Mouse (Mus musculus) spleen, adult 2 months (tissue): ENCODE results near the gene Arl4a. TPM values are rescaled to one million over a fixed set of nuclear protein-coding genes. Genes with fewer than 3 reads are reported as not detected.

ENCODE experiments used
- DNase-seq, 2 experiments: peaks; one replicate each; pipeline versions ENCODE4 v3.0.0 to v3.0.0-alpha.2; 2012 to 2021; ENCODE audit warnings: low spot score in 2 of 2, low read depth in 1 of 2
- H3K27ac ChIP-seq: fragments of 200-500 bp; 2 replicates; pipeline ENCODE4 v1.5.1; 2012; ENCODE audit warnings: low read length, inconsistent platforms; ENCODE audit not compliant: insufficient read depth
- H3K27me3 ChIP-seq: fragments of 200-500 bp; 2 replicates; pipeline ENCODE4 v1.6.1; 2012; ENCODE audit warnings: mild to moderate bottlenecking, moderate library complexity, low read length, inconsistent platforms; ENCODE audit not compliant: control insufficient read depth, insufficient read depth
- H3K36me3 ChIP-seq: fragments of 200-500 bp; 2 replicates; pipeline ENCODE4 v1.6.1; 2012; ENCODE audit warnings: mild to moderate bottlenecking, low read length, inconsistent platforms; ENCODE audit not compliant: control insufficient read depth, insufficient read depth
- H3K4me1 ChIP-seq: fragments of 200-500 bp; 2 replicates; pipeline ENCODE4 v1.6.1; 2011; ENCODE audit warnings: inconsistent platforms; ENCODE audit not compliant: control insufficient read depth, insufficient read depth, insufficient read length
- H3K4me3 ChIP-seq: fragments of 200-500 bp; 2 replicates; pipeline ENCODE4 v1.5.1; 2011; ENCODE audit warnings: mild to moderate bottlenecking, inconsistent platforms; ENCODE audit not compliant: insufficient read depth, insufficient read length; ENCODE audit errors: extremely low read depth
- CTCF ChIP-seq: fragments of 200-500 bp; IDR thresholded peaks from 2 replicates; pipeline ENCODE4 v1.5.1; 2011; ENCODE audit warnings: mild to moderate bottlenecking, inconsistent platforms; ENCODE audit not compliant: insufficient read depth, insufficient read length, insufficient replicate concordance; ENCODE audit errors: extremely low read depth
- POLR2A ChIP-seq: fragments of 200-500 bp; IDR thresholded peaks from 2 replicates; pipeline ENCODE4 v1.6.1; 2011; ENCODE audit warnings: low read depth, low read length, inconsistent platforms
- WGBS: fragments of 180-500 bp; shearing (Covaris S2); methylation state at CpG from one replicate; pipeline ENCODE4 v1.1.7; 2018; 5-methylcytosine and 5-hydroxymethylcytosine counted together
- polyA plus RNA-seq: library from polyadenylated mRNA; depleted of rRNA; stranded (reverse); fragments of >200 nt; gene quantifications from 2 replicates; pipeline ENCODE4 v1.2.3, GENCODE M21; 2012

Gene Arl4a
- polyA plus RNA-seq, 1 experiment = 5.8 TPM

DNA sequence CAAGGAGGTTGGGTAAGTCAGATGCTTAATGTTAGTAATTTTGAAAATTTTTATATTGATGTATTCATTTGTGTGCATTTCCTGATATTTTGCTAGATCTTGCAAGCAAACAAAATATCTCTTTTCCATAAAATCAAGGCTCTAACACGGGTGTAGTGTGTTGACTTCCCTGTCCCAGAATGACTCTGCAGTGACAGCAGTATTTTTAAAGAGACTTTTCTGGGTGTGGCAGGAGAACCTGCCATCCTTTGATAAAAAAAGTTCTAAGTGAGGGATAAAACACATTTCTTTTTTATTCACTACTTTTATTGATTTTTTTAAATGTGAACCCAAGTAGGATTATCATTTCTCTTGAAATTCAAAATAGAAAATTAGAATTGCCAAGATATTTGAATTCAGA lies 42.2 kb downstream of the Arl4a start:
- 25% methylated on average over 1 of the region's 1 CpGs for WGBS
- H3K4me1 ChIP-seq = no peaks in the 10 kb centered on the region
- H3K36me3 ChIP-seq = no peaks in the 10 kb centered on the region
- no peak overlapping the region for H3K27ac ChIP-seq
- no peak for DNase-seq
- TF ChIP-seq POLR2A (no peak), CTCF (no peak)
- H3K27me3 ChIP-seq = no peaks in the 10 kb centered on the region
- no peak overlapping the region for H3K4me3 ChIP-seq

DNA sequence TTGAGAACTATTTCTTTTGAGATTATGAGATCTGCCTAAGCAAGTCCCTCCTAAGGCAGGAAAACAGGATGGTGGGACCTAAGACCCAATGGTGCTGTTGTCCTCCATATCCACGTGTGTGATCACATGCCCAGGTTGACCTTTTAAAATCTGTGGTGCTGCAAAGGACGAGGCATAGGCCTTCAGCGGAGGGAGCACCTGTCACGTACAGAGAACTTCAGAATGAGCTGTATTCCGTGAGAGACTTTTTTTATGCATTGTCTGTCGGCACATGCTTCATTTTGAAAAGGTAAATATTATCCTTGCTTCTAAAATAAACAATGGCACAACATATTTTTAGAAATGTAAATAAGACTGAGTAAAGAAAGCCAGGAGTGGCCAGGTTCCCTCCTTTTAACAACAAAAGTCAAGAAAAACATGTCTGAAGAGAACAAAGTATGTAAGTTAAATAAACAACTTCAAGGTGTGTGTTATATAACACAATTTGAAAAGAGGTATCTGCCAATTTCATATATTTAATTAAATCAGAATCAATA lies 45.0 kb downstream of the Arl4a start:
- DNase-seq = no peak
- Histone ChIP-seq H3K4me1 (no peaks in the 10 kb centered on the region), H3K27ac (no peak overlapping the region), H3K27me3 (no peaks in the 10 kb centered on the region), H3K36me3 (no peaks in the 10 kb centered on the region), H3K4me3 (no peak overlapping the region)
- 84% methylated on average over 6 of the region's 6 CpGs for WGBS
- TF ChIP-seq POLR2A (no peak), CTCF (no peak)

DNA sequence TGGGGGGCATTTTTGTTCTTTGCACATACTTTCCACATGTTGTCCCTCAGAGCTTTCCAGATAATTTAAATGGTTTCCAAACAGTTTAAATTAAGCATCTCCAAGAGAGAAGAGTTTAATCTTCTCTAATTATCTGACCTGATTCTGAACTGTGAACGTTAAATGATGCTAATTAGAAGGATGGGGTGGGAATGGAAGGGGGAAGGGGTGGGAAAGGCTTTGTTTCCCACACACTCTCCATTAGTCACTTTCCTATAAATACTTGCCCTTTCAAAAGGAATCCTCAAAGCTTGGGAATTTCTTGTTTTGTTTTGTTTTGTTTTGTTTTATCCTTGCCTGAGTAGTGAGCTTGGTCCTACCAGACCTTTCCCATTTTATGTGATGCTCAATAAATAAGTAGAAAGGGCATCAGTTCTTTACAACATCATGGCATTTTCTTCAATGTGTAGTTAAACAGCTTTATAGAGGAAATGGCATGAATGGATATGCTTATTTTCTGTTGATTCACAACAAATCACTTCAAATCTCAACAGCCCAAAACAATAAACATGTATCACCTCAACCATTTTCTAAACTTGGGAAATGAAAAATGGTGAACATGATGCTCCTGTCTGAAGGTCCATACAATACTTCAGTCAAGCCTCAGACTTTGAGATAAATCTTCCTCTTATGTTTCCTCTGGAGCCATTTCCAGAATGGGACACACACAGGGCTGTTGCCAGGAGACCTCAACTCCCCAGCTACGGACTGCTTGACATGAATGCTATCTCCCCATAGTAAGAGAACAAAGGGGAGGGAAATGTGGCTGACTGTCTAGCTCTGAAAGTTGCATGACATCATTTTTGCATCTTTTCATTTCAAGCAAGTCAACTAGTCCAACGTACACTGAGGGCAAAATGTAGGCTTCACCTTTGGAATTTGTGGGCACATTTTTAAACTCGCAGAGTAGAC lies 46.7 kb downstream of the Arl4a start:
- no peaks in the 10 kb centered on the region for H3K4me1 ChIP-seq
- 82% methylated on average over 4 of the region's 4 CpGs for WGBS
- TF ChIP-seq CTCF (no peak), POLR2A (no peak)
- no peaks in the 10 kb centered on the region for H3K27me3 ChIP-seq
- no peak overlapping the region for H3K27ac ChIP-seq
- H3K36me3 ChIP-seq = no peaks in the 10 kb centered on the region
- no peak overlapping the region for H3K4me3 ChIP-seq
- DNase-seq = no peak

DNA sequence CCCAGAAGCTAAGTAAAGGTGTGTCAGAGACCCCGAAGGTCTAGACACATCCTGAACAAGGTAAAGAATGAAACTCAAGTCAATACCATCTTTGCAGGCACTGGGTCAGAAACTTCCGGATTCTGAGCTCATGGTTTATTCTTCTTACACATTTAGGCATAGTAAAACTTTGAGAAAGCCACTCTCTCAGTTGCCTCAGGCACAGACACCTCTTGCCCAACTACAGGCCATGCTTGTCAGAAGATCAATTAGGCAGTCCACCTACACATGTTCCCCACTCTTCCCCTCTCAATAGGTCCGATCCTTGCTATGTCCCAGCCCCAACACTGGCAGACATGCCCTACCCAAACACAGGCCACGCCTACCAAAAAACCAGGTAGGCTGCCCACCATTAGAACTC lies 48.7 kb downstream of the Arl4a start:
- Histone ChIP-seq H3K4me1 (no peaks in the 10 kb centered on the region), H3K4me3 (no peak overlapping the region), H3K36me3 (no peaks in the 10 kb centered on the region), H3K27ac (no peak overlapping the region), H3K27me3 (no peaks in the 10 kb centered on the region)
- TF ChIP-seq CTCF (no peak), POLR2A (no peak)
- DNase-seq = no peak
- 82% methylated on average over 4 of the region's 4 CpGs for WGBS

DNA sequence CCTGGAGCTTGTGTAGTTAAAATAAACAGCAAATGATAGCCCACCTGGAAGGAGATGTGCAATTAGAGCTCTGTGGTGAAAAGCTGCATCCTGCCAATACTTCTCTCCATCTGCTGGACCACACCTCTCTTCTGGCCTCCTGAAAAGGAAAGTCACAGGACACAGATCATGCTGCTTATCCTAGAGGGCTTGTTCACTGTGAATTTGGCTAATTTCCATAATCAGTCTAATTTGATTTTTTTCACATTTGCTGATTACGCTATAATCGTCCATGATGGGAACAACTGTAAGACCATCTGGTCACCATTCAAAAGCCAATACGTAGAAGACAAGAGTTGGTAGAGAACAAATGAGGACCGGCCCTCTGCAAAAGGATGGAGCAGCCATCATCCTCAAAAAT lies 50.6 kb downstream of the Arl4a start:
- Histone ChIP-seq H3K4me3 (no peak overlapping the region), H3K27ac (no peak overlapping the region), H3K36me3 (no peaks in the 10 kb centered on the region), H3K27me3 (no peaks in the 10 kb centered on the region), H3K4me1 (no peaks in the 10 kb centered on the region)
- WGBS = 91% methylated on average over 4 of the region's 4 CpGs
- DNase-seq = no peak
- TF ChIP-seq POLR2A (no peak), CTCF (no peak)

DNA sequence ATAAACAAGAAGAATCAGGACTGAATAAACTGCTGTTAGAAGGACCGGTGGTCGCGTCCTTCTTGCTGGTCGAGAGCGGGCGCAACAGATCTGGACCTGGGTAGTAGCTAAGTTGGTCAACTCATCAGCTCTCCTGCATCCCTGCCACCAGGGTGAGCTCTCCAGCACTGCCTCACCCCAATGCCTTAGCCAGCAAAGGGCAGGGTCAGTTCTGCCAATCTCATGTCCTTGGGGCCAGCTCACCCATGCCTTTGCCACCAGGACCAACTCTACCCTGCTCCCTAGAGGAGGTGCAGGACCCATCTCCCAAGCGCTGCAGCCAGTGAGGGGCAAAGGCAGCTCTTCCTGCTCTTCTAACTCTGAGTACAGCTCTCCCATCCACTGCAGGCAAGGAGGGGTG lies 52.2 kb downstream of the Arl4a start:
- Histone ChIP-seq H3K4me3 (no peak overlapping the region), H3K27me3 (no peaks in the 10 kb centered on the region), H3K36me3 (no peaks in the 10 kb centered on the region), H3K4me1 (no peaks in the 10 kb centered on the region), H3K27ac (no peak overlapping the region)
- DNase-seq = no peak
- 97% methylated on average over 7 of the region's 7 CpGs for WGBS
- TF ChIP-seq CTCF (no peak), POLR2A (no peak)

DNA sequence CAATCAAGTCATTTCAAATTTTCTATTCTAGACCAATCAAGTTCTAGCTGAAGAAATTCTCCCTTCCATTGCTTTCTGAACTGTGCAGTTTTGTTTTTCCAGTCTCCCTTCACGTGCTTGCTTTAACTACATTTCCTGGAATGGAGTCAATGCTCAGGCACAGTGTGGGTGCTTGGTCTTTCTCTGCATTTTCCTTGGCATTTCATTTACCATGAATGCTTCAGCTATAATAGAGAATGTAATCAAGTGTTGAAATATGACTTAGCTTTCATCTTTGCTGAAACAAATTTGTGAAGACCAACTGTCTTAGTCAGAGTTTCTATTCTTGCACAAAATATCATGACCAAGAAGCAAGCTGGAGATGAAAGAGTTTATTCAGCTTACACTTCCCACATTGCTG lies 58.0 kb downstream of the Arl4a start:
- no peaks in the 10 kb centered on the region for H3K27me3 ChIP-seq

More for the DNA sequence above, 58.0 kb downstream of the Arl4a start:
- WGBS = 74% methylated on average over 1 of the region's 1 CpGs
- DNase-seq = no peak
- H3K4me1 ChIP-seq = no peaks in the 10 kb centered on the region
- TF ChIP-seq POLR2A (no peak), CTCF (no peak)
- H3K36me3 ChIP-seq = no peaks in the 10 kb centered on the region
- H3K27ac ChIP-seq = no peak overlapping the region
- H3K4me3 ChIP-seq = no peak overlapping the region
